Mouse (Mus musculus) lung, postnatal 0 days (tissue): ENCODE measurements at regions not wholly inside any gene's neighbourhood (a gene's known extent, or its start where the extent isn't known, plus 50 kb on each side); places are given as distances from the start of the nearest gene placed in this dataset.

Source experiments
- ATAC-seq: fragments of 200-750 bp; cut with Nextera tagmentation; 2 replicates; pipeline ENCODE4 v1.8.0; 2017; ENCODE audit warnings: moderate library complexity
- DNase-seq: peaks from one replicate; pipeline ENCODE4 v3.0.0-alpha.2; 2016; ENCODE audit warnings: low spot score
- H3K27ac ChIP-seq: fragments of 300-500 bp; sonication (generic); 2 replicates; pipeline ENCODE4 v1.5.1; 2014; ENCODE audit warnings: antibody characterized with exemption, mild to moderate bottlenecking, low read length, mixed read lengths
- H3K27me3 ChIP-seq: fragments of 300-500 bp; sonication (generic); replicated peaks from 2 replicates; pipeline ENCODE4 v1.6.1; 2014; ENCODE audit warnings: low read length, mixed read lengths; ENCODE audit not compliant: insufficient read depth
- H3K36me3 ChIP-seq: fragments of 300-500 bp; sonication (generic); 2 replicates; pipeline ENCODE4 v1.6.1; 2014; ENCODE audit warnings: low read length, mixed read lengths; ENCODE audit not compliant: insufficient read depth
- H3K4me1 ChIP-seq: fragments of 300-500 bp; sonication (generic); 2 replicates; pipeline ENCODE4 v1.6.1; 2014; ENCODE audit warnings: antibody characterized with exemption, low read depth, low read length, mixed read lengths; ENCODE audit not compliant: insufficient read depth
- H3K4me2 ChIP-seq: fragments of 300-500 bp; sonication (generic); replicated peaks from 2 replicates; pipeline ENCODE4 v1.6.1; 2014; ENCODE audit warnings: low read depth, mild to moderate bottlenecking, low read length, moderate library complexity, mixed read lengths
- H3K4me3 ChIP-seq: fragments of 300-500 bp; sonication (generic); 2 replicates; pipeline ENCODE4 v1.5.1; 2014; ENCODE audit warnings: low read depth, low read length
- H3K9ac ChIP-seq: fragments of 300-500 bp; sonication (generic); replicated peaks from 2 replicates; pipeline ENCODE4 v1.6.1; 2014; ENCODE audit warnings: low read depth, mild to moderate bottlenecking
- H3K9me3 ChIP-seq: fragments of 300-500 bp; sonication (generic); 2 replicates; pipeline ENCODE4 v1.6.1; 2016; ENCODE audit warnings: low read length, mixed read lengths
- CTCF ChIP-seq: IDR thresholded peaks from 2 replicates; pipeline ENCODE4 v1.5.1; 2016; ENCODE audit warnings: antibody characterized with exemption, mild to moderate bottlenecking
- EP300 ChIP-seq: IDR thresholded peaks from 2 replicates; pipeline ENCODE4 v1.6.1; 2016; ENCODE audit warnings: antibody characterized with exemption, mild to moderate bottlenecking, control low read depth
- WGBS: fragments of 180-500 bp; shearing (Covaris S2); extraction: QIAGEN DNeasy Blood & Tissue Kit; methylation state at CpG from one replicate; pipeline ENCODE4 v1.1.7; 2014; 5-methylcytosine and 5-hydroxymethylcytosine counted together

GRCm38 (mm10) chr17:44445361-44445760, 257.0 kb downstream of the Clic5 start:
- TF ChIP-seq CTCF (no peak), EP300 (no peak)

More at GRCm38 (mm10) chr17:44445361-44445760, 257.0 kb downstream of the Clic5 start:
- WGBS, result 50% methylated on average over 3 of the region's 3 CpGs
- H3K27ac ChIP-seq, result no peak overlapping the region
- no peak for DNase-seq
- no peak overlapping the region for H3K4me2 ChIP-seq
- H3K9ac ChIP-seq, result no peak overlapping the region
- no peaks in the 10 kb centered on the region for H3K4me1 ChIP-seq
- H3K9me3 ChIP-seq, result no peaks in the 10 kb centered on the region
- no peak overlapping the region for H3K4me3 ChIP-seq
- no peaks in the 10 kb centered on the region for H3K27me3 ChIP-seq
- no peak for ATAC-seq
- H3K36me3 ChIP-seq, result no peaks in the 10 kb centered on the region
